Mouse (Mus musculus) heart, postnatal 4 days (tissue): ENCODE results near the gene Ccdc83. TPM values are rescaled to one million over a fixed set of nuclear protein-coding genes. Genes with fewer than 3 reads are reported as not detected.

Experiments
- DNase-seq: peaks from one replicate; pipeline ENCODE4 v3.0.0; 2021
- total RNA-seq, 2 experiments: library from RNA; stranded (reverse); gene quantifications; 2 replicates each; pipeline ENCODE4 v1.2.3; 2021

Ccdc83 gene
- not detected for total RNA-seq

GRCm38 (mm10) chr7:90265289-90265970 lies at the start of gene Ccdc83:
TSS of gene Ccdc83 (minus strand) at chr7:90265777.
- peak; percentile 84 for DNase-seq

- DNase-seq = no peak
These were observed 47.8 kb upstream of the Ccdc83 start for GRCm38 (mm10) chr7:90313421-90313820.

DNA sequence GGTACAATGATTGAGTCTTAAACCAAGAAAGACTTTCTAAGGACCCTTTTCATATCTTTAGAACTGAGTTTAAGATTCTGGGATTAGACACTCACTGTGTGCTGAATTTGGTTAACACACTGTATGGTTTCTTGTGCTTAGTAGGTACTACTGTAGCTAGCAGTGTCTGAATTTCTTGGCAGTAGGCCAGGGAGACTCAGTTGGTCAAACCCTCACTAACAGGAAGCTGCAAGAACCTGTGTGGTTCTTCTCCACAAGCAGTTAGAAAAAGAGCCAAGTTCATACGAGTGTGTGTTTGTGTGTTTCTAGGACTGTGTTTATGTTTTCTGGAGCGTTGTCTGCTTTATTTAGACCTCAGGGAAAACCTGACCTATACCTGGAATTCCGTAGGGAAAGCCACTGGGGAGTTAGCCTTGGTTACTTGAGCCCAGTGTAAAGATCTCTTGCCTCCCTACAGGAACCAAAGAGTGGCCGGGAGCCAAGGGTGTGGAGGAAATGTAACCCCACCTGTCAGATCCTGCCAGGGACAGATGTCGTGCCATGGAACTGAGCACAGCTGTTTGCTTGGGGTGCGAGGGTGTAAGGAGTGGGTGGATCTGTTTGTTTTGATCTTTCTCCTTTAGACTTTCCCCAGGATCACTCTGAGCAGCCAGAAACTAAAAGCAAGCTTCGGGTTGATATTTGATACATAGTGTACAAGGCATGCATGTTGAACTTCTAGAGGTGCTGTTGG lies 46.7 kb upstream of the Ccdc83 start:
- no peak for DNase-seq

GRCm38 (mm10) chr7:90308003-90308402 lies 42.4 kb upstream of the Ccdc83 start:
- no peak for DNase-seq

GRCm38 (mm10) chr7:90306968-90307367 lies 41.4 kb upstream of the Ccdc83 start:
- DNase-seq = no peak

- no peak for DNase-seq
These were observed 40.5 kb upstream of the Ccdc83 start for GRCm38 (mm10) chr7:90306079-90306478.

DNA sequence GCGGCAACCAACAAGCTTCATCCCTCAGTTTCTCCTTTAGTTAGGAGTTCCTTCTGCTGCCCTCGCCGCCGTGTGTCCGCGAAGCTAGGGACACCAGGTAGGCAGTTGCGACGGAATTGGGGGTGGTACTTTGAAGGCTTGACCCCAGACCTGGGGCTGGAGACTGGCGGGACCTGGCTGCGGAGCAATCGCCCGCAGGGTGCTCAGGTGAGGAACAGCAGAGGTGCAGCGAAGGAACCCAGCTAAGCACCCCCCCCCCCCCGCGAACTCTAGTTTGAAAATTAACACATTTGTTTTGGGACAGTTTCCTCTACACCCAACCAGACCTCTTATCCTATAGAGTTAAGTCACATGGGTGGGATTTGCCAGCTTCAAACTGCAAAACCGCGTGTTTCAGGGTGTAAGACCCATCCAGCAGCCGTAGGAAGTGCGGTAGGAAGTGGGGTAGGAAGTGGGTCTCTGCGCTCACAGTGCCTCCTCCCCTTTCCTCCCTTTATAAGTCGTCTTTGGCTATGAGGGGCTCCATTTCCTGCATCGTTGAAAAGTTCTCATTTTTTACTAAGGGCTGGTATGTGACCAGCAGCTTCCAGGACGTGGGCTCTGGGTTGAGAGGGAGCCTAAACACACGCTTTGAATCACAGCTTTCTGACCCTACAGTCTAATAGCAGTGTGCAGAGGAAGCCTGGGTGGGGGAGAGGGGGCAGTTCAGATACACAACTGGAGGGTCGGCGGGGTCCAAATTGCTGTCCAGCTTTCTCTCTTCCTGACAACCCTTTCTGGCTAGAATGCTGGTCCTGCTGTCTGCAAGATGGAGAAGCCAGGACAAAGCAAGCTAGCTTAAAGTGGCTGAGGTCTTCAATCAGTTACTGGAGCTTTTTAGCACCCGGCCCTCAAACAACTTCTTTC lies 37.3 kb upstream of the Ccdc83 start:
- DNase-seq = no peak

GRCm38 (mm10) chr7:90301942-90302646 lies 36.5 kb upstream of the Ccdc83 start, which contains the start of gene Sytl2:
TSS of gene Sytl2 (plus strand) at chr7:90302252.
- peak; percentile 64 for DNase-seq

GRCm38 (mm10) chr7:90291885-90292284 lies 26.3 kb upstream of the Ccdc83 start:
- no peak for DNase-seq

DNA sequence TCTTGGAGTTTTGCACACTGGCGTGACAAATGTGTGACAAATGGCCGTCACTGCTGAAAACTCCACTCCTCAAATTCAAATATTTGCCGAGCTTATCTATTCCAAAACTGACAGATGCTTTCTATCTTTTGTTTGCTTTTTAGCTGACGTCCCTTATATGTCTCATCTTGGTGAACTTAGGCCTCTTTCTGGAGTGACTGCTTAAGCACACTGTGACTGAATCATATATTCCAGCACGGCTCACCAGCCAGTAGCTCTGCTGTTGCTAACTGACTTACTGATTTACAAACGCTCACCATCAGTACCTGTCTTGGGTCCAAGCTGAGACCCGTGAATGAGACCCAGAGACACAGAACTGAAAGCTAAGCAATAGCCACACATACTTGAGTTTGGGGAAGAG lies 19.2 kb upstream of the Ccdc83 start:
- DNase-seq = no peak

GRCm38 (mm10) chr7:90282786-90283185 lies 17.2 kb upstream of the Ccdc83 start:
- no peak for DNase-seq

DNA sequence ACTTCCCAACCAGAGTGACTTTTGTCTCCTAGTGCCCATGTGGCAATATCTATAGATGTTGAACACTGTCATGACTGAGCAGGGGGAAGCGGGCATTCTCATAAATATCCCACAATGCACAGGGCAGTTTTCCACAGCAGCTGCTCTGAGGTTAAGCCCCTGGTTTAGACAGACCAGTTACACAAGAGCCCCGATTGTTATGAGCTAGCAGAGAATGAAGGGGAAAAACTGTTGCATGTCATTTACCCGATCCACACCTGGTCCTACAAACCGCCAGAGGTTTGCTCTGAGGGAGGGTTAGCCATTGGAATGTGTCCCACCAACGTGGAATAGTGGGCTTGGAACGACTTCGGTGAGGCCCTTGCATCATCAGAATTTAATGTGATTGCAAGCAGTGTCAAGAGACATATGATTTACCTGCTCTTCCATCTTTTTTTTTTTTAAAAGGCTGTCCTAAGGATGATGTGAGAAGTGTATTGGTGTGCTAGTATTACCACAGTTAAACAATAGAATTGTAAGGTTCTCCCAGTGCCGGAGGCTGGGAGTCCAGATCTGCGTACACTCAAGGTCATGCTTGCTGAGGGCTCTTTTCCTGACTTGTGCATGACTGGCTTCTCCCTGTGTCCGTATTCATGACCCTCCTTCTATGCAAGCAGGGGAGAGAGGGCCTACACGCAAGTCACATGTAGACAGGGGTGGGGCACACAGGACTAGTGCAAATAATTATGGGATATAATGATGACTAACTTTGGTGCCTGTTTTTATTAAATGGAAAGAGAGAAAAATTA lies 16.4 kb upstream of the Ccdc83 start:
- no peak for DNase-seq

GRCm38 (mm10) chr7:90280878-90281277 lies 15.3 kb upstream of the Ccdc83 start:
- DNase-seq = no peak

GRCm38 (mm10) chr7:90280274-90280875 lies 14.8 kb upstream of the Ccdc83 start:
- DNase-seq = peak; percentile 48

GRCm38 (mm10) chr7:90279136-90279535 lies 13.6 kb upstream of the Ccdc83 start:
- no peak for DNase-seq

GRCm38 (mm10) chr7:90277769-90278168 lies 12.2 kb upstream of the Ccdc83 start:
- no peak for DNase-seq

- no peak for DNase-seq
These were observed 11.7 kb upstream of the Ccdc83 start for GRCm38 (mm10) chr7:90277246-90277645.

DNA sequence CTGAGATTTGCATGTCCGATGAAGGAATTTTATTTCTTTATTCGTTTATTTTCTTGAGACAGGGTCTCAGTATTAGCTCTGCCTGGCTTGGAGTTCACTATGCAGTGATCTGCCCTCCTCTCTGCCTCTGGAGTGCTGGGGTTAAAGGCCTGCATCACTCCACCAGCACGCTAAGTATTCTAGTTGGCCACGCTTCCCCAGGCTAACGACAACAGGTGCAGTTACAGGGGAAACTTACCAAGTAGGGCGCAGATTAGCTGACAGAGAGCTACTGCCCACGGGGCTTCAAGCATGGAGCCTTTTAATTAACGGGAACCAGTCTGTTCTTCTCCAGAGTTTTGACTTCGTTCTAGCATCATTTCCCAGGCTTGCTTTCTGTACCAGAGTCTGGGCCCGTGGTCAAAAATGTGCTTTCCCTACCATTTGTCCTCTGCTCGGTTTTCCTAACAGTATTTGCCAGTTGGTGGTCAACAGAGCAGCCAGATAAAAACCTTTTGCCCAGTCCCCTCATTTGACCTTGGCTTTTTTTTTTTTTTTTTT lies 9.1 kb upstream of the Ccdc83 start:
- DNase-seq = no peak

GRCm38 (mm10) chr7:90270141-90270540 lies 4.6 kb upstream of the Ccdc83 start:
- DNase-seq = no peak

- no peak for DNase-seq
These were observed 3.5 kb downstream of the Ccdc83 start for GRCm38 (mm10) chr7:90261902-90262599.
